Mouse (Mus musculus) cerebellum, adult 2 months (tissue): Measurements from ENCODE around the gene S100g.

Experiments used
- CTCF ChIP-seq: fragments of 200-500 bp; IDR thresholded peaks from 2 replicates; pipeline ENCODE4 v1.5.1; 2011; ENCODE audit warnings: low read depth, mild to moderate bottlenecking, control low read depth, low read length, moderate library complexity, borderline replicate concordance; ENCODE audit not compliant: insufficient read depth
- POLR2A ChIP-seq: fragments of 200-500 bp; IDR thresholded peaks from 2 replicates; pipeline ENCODE4 v1.6.1; 2011; ENCODE audit warnings: low read length, control low read depth, borderline replicate concordance; ENCODE audit not compliant: insufficient read depth

DNA sequence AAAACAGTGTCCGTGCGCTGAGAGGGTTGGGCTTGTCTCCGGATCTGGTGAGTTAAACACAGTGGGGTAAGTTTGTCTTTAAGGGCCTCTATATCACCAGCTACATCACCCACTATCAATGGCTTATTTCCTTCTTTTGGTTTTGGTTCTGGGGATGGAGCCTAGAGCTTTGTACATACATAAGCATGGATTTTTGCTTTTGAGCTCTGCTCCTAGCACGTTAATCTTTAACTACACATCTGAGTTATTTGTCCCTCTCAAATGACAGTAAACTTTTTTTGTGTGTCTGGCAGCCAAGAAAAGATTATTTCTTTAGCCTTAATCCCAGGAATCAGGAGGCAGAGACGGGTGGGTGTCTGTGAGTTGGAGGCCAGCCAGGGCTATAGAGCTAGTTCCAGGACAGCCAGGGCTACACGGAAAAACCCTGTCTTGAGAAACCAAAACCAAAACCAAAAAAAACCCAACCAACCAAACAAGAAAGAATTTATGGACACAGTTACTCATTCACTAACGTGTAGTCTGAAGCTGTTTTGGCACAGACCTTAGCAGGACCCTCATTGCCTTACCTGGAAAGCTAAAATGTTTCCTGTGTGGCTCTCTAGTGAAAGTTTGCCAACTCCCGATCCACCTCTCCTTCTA is 42.8 kb downstream of the S100g start:
- TF ChIP-seq CTCF (no peak), POLR2A (no peak)
